ENCODE assay signal across 8 mouse cellular contexts in the genomic region with DNA sequence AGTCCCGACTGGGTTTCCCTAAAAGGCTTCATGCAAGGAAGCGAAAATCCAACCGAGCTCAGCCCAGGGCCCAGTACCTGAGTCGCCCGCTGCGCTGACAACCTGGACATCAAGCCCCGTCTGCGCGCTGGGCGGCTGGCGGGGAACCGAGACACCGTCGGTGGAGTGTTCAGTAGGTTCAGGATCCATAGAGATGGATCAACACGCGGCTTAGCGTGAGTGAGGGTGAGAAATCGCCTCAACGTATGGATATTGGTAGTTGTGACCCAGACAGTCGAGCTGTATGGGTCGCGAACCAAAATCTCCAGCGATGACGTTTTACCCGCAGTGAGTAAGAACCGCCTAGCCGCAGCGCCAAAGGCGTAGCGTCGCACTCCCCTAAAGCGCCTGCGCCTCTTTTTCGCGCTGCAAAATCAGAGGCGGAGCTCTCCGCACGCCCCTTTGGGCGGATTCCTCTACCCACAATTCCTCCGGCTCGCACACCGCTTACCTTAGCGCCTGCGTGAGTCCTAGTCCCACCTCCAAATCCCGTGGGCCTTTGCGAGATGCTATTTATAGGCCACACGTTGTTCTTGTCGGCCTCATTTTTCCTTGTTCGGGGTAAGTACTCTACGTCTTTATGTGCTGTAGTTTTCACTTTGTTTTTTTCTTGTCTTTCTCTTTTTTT. TPM values are rescaled to one million over a fixed set of nuclear protein-coding genes. Genes with fewer than 3 reads are reported as not detected.
DNase-seq lines count a peak whose midpoint lies in the region; ATAC-seq and TF ChIP-seq lines count a peak whose summit lies in the region.

A gene (minus strand): TSS at position 463 of the 667 bp plus-strand sequence.

- H3K9ac ChIP-seq in hindbrain, embryonic 13.5 days: peak within 1 kb of the TSS; percentile 96

- peaks cover 28% of the 10 kb centered on the region for H3K36me3 ChIP-seq in hindbrain, embryonic 13.5 days

- CTCF ChIA-PET in Patski (lab: Charles Lee): interaction anchor here (0.7 to 4.4 kb wide), 4 partner anchors 10 to 29 kb away, joined by 3 to 23 read pairs (median 4); no protein-coding TSS in a partner anchor

- no peak for TF ChIP-seq CTCF in Patski (IDR thresholded peaks at IDR 0.05)

- peak within 1 kb of the TSS; percentile 76 for H3K4me2 ChIP-seq in hindbrain, embryonic 13.5 days

- in situ Hi-C loops in Patski (cut with MboI; ENCODE audit: low pct_unique_long_range_greater_than_20kb): loop anchor here (25.0 kb wide), 1 partner anchor 1164 kb away; a partner anchor contains a TSS

- H3K4me1 ChIP-seq in hindbrain, embryonic 13.5 days (replicated peaks): peaks cover 41% of the 10 kb centered on the region

- peak within 1 kb of the TSS; percentile 68 for H3K4me3 ChIP-seq in hindbrain, embryonic 13.5 days

- no peaks in the 10 kb centered on the region for H3K27me3 ChIP-seq in Patski
- H3K27me3 ChIP-seq in hindbrain, embryonic 13.5 days: no peaks in the 10 kb centered on the region

- peak within 1 kb of the TSS; percentile 96 for H3K27ac ChIP-seq in hindbrain, embryonic 13.5 days

- H3K9me3 ChIP-seq in hindbrain, embryonic 13.5 days: no peaks in the 10 kb centered on the region

- peak; percentile 93 for ATAC-seq in Patski
- peak; percentile 96 for ATAC-seq in hindbrain, embryonic 13.5 days (ENCODE audit: low FRiP score)

- POLR2A ChIA-PET in Patski (lab: Charles Lee): interaction anchor here (0.7 to 3.6 kb wide), 9 partner anchors 10 to 1931 kb away, joined by 3 to 32 read pairs (median 4); a partner anchor contains a TSS

- DNase-seq in Patski (ENCODE audit: low read depth, low spot score): no peak
- DNase-seq in cerebellum, postnatal 14 days: peak; percentile 94 to 96
- DNase-seq in frontal cortex, postnatal 14 days (ENCODE audit: low spot score in 2 of 2): peak; percentile 95 to 96
- DNase-seq in layer of hippocampus, postnatal 25 days (ENCODE audit: extremely low spot score in 1 of 2, low spot score in 1 of 2): peak; percentile 77 to 79
- DNase-seq in lung, postnatal 25 days (ENCODE audit: low spot score): peak; percentile 99
- peak; percentile 98 for DNase-seq in retina, embryonic 14.5 days (ENCODE audit: low spot score)
- peak; percentile 91 for DNase-seq in thymus, postnatal 4 days

- WGBS in hindbrain, embryonic 13.5 days: under 1% methylated on average over 50 of the region's 50 CpGs

RNA-seq across cellular contexts. Expression of the gene that starts here (rescaled TPM):
- polyA plus RNA-seq in Patski (2021): 807 TPM
- 153 and 163 TPM in 2 replicates for polyA plus RNA-seq in hindbrain, embryonic 13.5 days (2015; fragmentation: Nextera tagmentation; extraction: Ambion mirVana)
- 100 to 1,000 TPM; 155 to 170 TPM for total RNA-seq in layer of hippocampus, postnatal 25 days (2021)
